Mouse (Mus musculus) gonadal fat pad, adult 2 months (tissue): ENCODE data around the gene 2610318N02Rik. TPM values are rescaled to one million over a fixed set of nuclear protein-coding genes. Genes with fewer than 3 reads are reported as not detected.

Source experiments
- polyA plus RNA-seq: library from polyadenylated mRNA; depleted of rRNA; stranded (reverse); fragments of >200 nt; gene quantifications from 2 replicates; pipeline ENCODE4 v1.2.3, GENCODE M21; 2012; rRNA removed

The 2610318N02Rik gene
- polyA plus RNA-seq, 1 experiment, result 9.5 TPM

Other genes starting within 250 kb of the 2610318N02Rik start
- 13.8 and 17.1 TPM in 2 replicates for gene Ppm1f, start 228.7 kb downstream of the 2610318N02Rik start, polyA plus RNA-seq
- gene Mapk1, start 141.8 kb downstream of the 2610318N02Rik start, polyA plus RNA-seq, result 73.9 and 76.7 TPM in 2 replicates
- 2.4 TPM in 2 replicates for gene Ypel1, start 55.5 kb downstream of the 2610318N02Rik start, polyA plus RNA-seq
- 76.0 and 83.6 TPM in 2 replicates for gene Ppil2, start 13.9 kb downstream of the 2610318N02Rik start, polyA plus RNA-seq
- gene Sdf2l1, start 7.2 kb upstream of the 2610318N02Rik start, polyA plus RNA-seq, result 107 and 171 TPM in 2 replicates
- 3.8 and 5.3 TPM in 2 replicates for gene Ydjc, start 19.5 kb upstream of the 2610318N02Rik start, polyA plus RNA-seq
- gene Ccdc116, start 22.1 kb upstream of the 2610318N02Rik start, polyA plus RNA-seq, result 0.84 and 1.5 TPM in 2 replicates
- gene Ube2l3, start 77.5 kb upstream of the 2610318N02Rik start, polyA plus RNA-seq, result 48.4 and 51.4 TPM in 2 replicates
- gene Rimbp3, start 83.4 kb upstream of the 2610318N02Rik start, polyA plus RNA-seq, result 0.36 and 0.88 TPM in 2 replicates
- gene Hic2, start 108.4 kb upstream of the 2610318N02Rik start, polyA plus RNA-seq, result 2.6 and 3.4 TPM in 2 replicates
- 15.6 and 23.2 TPM in 2 replicates for gene Tmem191c, start 150.9 kb upstream of the 2610318N02Rik start, polyA plus RNA-seq
- gene Serpind1, start 206.2 kb upstream of the 2610318N02Rik start, polyA plus RNA-seq, result 0.12 and 0.18 TPM in 2 replicates